Mouse (Mus musculus): ENCODE results near the gene Eps8l3. TPM values are rescaled to one million over a fixed set of nuclear protein-coding genes. Genes with fewer than 3 reads are reported as not detected.

The Eps8l3 gene
- polyA plus RNA-seq (2012; fragmentation: generic; extraction: Trizol), result not detected

- H3K4me2 ChIP-seq (ENCODE audit: low read depth), result no peak within 1 kb of the TSS
- no peak within 1 kb of the TSS for H3ac ChIP-seq (ENCODE audit: control insufficient read depth, insufficient read length)
Observed at GRCm38 (mm10) chr3:107877005-107877404, at the start of gene Eps8l3. Gene Eps8l3, plus strand, starts transcription at chr3:107877229.

GRCm38 (mm10) chr3:107827873-107828405 lies 49.1 kb upstream of the Eps8l3 start:
- Histone ChIP-seq H3K36me3 (ENCODE audit: control insufficient read depth, insufficient read depth) (no peaks in the 10 kb centered on the region), H3K27me3 (ENCODE audit: control insufficient read depth, insufficient read depth, insufficient read length) (no peaks in the 10 kb centered on the region), H3K4me3 (no peak overlapping the region), H3K79me2 (ENCODE audit: control insufficient read depth, insufficient read depth) (no peaks in the 10 kb centered on the region), H3ac (ENCODE audit: control insufficient read depth, insufficient read length) (no peak overlapping the region), H3K4me2 (ENCODE audit: low read depth) (peak overlapping the region; percentile 72)
- TF ChIP-seq MYOD1 (IDR thresholded peaks at IDR 0.05; ENCODE audit: control insufficient read depth in 1 of 3, insufficient read length in 2 of 3, low read depth in 2 of 3) (no peak), USF1 (IDR thresholded peaks at IDR 0.05; ENCODE audit: low read depth) (no peak), POLR2A (IDR thresholded peaks at IDR 0.05; ENCODE audit: insufficient read length, low read depth) (no peak), REST (IDR thresholded peaks at IDR 0.05; ENCODE audit: insufficient read depth, insufficient read length) (no peak), MYOG (IDR thresholded peaks at IDR 0.05; ENCODE audit: control insufficient read depth in 1 of 3, insufficient read depth in 1 of 3, insufficient read length in 2 of 3, low read depth in 2 of 3) (no peak), MAX (IDR thresholded peaks at IDR 0.05; ENCODE audit: low read depth) (no peak), POLR2AphosphoS2 (IDR thresholded peaks at IDR 0.05; ENCODE audit: insufficient read length, low read depth) (no peak), E2F4 (IDR thresholded peaks at IDR 0.05; ENCODE audit: insufficient read depth) (no peak), TCF3 (IDR thresholded peaks at IDR 0.05; ENCODE audit: insufficient read length, low read depth) (no peak), CEBPB (IDR thresholded peaks at IDR 0.05; ENCODE audit: insufficient read depth, poor library complexity, severe bottlenecking) (no peak), TCF12 (IDR thresholded peaks at IDR 0.05; ENCODE audit: insufficient read depth, poor library complexity, severe bottlenecking) (no peak), SRF (IDR thresholded peaks at IDR 0.05; ENCODE audit: control insufficient read depth, insufficient read length, low read depth) (no peak)

More at GRCm38 (mm10) chr3:107877005-107877404, at the start of gene Eps8l3:
- Histone ChIP-seq H3K4me3 (no peak within 1 kb of the TSS), H3K36me3 (ENCODE audit: control insufficient read depth, insufficient read depth) (no peaks in the 10 kb centered on the region), H3K27me3 (ENCODE audit: control insufficient read depth, insufficient read depth, insufficient read length) (no peaks in the 10 kb centered on the region), H3K79me2 (ENCODE audit: control insufficient read depth, insufficient read depth) (no peaks in the 10 kb centered on the region)
- TF ChIP-seq TCF12 (IDR thresholded peaks at IDR 0.05; ENCODE audit: insufficient read depth, poor library complexity, severe bottlenecking) (no peak), MAX (IDR thresholded peaks at IDR 0.05; ENCODE audit: low read depth) (no peak), POLR2A (IDR thresholded peaks at IDR 0.05; ENCODE audit: insufficient read length, low read depth) (no peak), CEBPB (IDR thresholded peaks at IDR 0.05; ENCODE audit: insufficient read depth, poor library complexity, severe bottlenecking) (no peak)

DNA sequence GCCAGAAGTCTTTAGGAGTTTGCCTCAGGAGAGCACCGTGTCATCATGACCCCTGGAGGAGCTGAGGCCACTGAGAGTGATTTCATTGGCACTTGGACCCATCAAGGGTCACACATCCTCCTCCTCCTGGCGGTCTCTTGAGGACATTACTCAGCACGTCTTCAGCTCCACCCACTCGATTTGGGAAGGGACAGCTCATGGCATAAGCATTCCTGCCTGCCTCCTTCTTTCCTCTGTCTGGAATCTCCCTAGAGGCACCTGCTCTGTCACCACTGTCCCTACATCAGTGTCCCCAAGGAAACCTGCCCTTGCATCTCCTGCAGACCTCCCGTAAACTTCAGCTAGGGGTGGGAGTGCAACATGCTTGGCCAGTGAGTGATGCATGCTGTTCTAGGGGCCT lies 48.5 kb upstream of the Eps8l3 start:
- Histone ChIP-seq H3K79me2 (ENCODE audit: control insufficient read depth, insufficient read depth) (no peaks in the 10 kb centered on the region), H3K4me2 (ENCODE audit: low read depth) (peak overlapping the region; percentile 72), H3K4me3 (no peak overlapping the region), H3K27me3 (ENCODE audit: control insufficient read depth, insufficient read depth, insufficient read length) (no peaks in the 10 kb centered on the region), H3K36me3 (ENCODE audit: control insufficient read depth, insufficient read depth) (no peaks in the 10 kb centered on the region), H3ac (ENCODE audit: control insufficient read depth, insufficient read length) (no peak overlapping the region)
- TF ChIP-seq MYOD1 (IDR thresholded peaks at IDR 0.05; ENCODE audit: control insufficient read depth in 1 of 3, insufficient read length in 2 of 3, low read depth in 2 of 3) (peak in 1 of 3 experiments; percentile 54), POLR2AphosphoS2 (IDR thresholded peaks at IDR 0.05; ENCODE audit: insufficient read length, low read depth) (no peak), POLR2A (IDR thresholded peaks at IDR 0.05; ENCODE audit: insufficient read length, low read depth) (no peak)

- H3K36me3 ChIP-seq (ENCODE audit: control insufficient read depth, insufficient read depth), result no peaks in the 10 kb centered on the region
- H3K79me2 ChIP-seq (ENCODE audit: control insufficient read depth, insufficient read depth), result no peaks in the 10 kb centered on the region
- no peak overlapping the region for H3K4me3 ChIP-seq
- H3K27me3 ChIP-seq (ENCODE audit: control insufficient read depth, insufficient read depth, insufficient read length), result no peaks in the 10 kb centered on the region
- H3ac ChIP-seq (ENCODE audit: control insufficient read depth, insufficient read length), result no peak overlapping the region
- TF ChIP-seq TCF3 (IDR thresholded peaks at IDR 0.05; ENCODE audit: insufficient read length, low read depth) (no peak), USF1 (IDR thresholded peaks at IDR 0.05; ENCODE audit: low read depth) (no peak), E2F4 (IDR thresholded peaks at IDR 0.05; ENCODE audit: insufficient read depth) (no peak), MAX (IDR thresholded peaks at IDR 0.05; ENCODE audit: low read depth) (no peak), MYOG (IDR thresholded peaks at IDR 0.05; ENCODE audit: control insufficient read depth in 1 of 3, insufficient read depth in 1 of 3, insufficient read length in 2 of 3, low read depth in 2 of 3) (no peak), POLR2A (IDR thresholded peaks at IDR 0.05; ENCODE audit: insufficient read length, low read depth) (no peak), REST (IDR thresholded peaks at IDR 0.05; ENCODE audit: insufficient read depth, insufficient read length) (no peak), SRF (IDR thresholded peaks at IDR 0.05; ENCODE audit: control insufficient read depth, insufficient read length, low read depth) (no peak), POLR2AphosphoS2 (IDR thresholded peaks at IDR 0.05; ENCODE audit: insufficient read length, low read depth) (no peak), TCF12 (IDR thresholded peaks at IDR 0.05; ENCODE audit: insufficient read depth, poor library complexity, severe bottlenecking) (no peak), CEBPB (IDR thresholded peaks at IDR 0.05; ENCODE audit: insufficient read depth, poor library complexity, severe bottlenecking) (no peak), MYOD1 (IDR thresholded peaks at IDR 0.05; ENCODE audit: control insufficient read depth in 1 of 3, insufficient read length in 2 of 3, low read depth in 2 of 3) (no peak)
- H3K4me2 ChIP-seq (ENCODE audit: low read depth), result peak overlapping the region; percentile 72
Observed at GRCm38 (mm10) chr3:107828997-107829396, 48.0 kb upstream of the Eps8l3 start.

- no peaks in the 10 kb centered on the region for H3K79me2 ChIP-seq (ENCODE audit: control insufficient read depth, insufficient read depth)
- TF ChIP-seq MYOG (IDR thresholded peaks at IDR 0.05; ENCODE audit: control insufficient read depth in 1 of 3, insufficient read depth in 1 of 3, insufficient read length in 2 of 3, low read depth in 2 of 3) (peak; percentile 6 to 89 (median 65)), USF1 (IDR thresholded peaks at IDR 0.05; ENCODE audit: low read depth) (no peak), POLR2A (IDR thresholded peaks at IDR 0.05; ENCODE audit: insufficient read length, low read depth) (peak; percentile 19), TCF12 (IDR thresholded peaks at IDR 0.05; ENCODE audit: insufficient read depth, poor library complexity, severe bottlenecking) (peak; percentile 48), MAX (IDR thresholded peaks at IDR 0.05; ENCODE audit: low read depth) (no peak), SRF (IDR thresholded peaks at IDR 0.05; ENCODE audit: control insufficient read depth, insufficient read length, low read depth) (no peak), E2F4 (IDR thresholded peaks at IDR 0.05; ENCODE audit: insufficient read depth) (no peak), POLR2AphosphoS2 (IDR thresholded peaks at IDR 0.05; ENCODE audit: insufficient read length, low read depth) (no peak), MYOD1 (IDR thresholded peaks at IDR 0.05; ENCODE audit: control insufficient read depth in 1 of 3, insufficient read length in 2 of 3, low read depth in 2 of 3) (peak; percentile 59 to 92 (median 83)), REST (IDR thresholded peaks at IDR 0.05; ENCODE audit: insufficient read depth, insufficient read length) (no peak), TCF3 (IDR thresholded peaks at IDR 0.05; ENCODE audit: insufficient read length, low read depth) (peak; percentile 77), CEBPB (IDR thresholded peaks at IDR 0.05; ENCODE audit: insufficient read depth, poor library complexity, severe bottlenecking) (peak; percentile 85)
- no peak overlapping the region for H3K4me3 ChIP-seq
- peak overlapping the region; percentile 72 for H3K4me2 ChIP-seq (ENCODE audit: low read depth)
- H3K36me3 ChIP-seq (ENCODE audit: control insufficient read depth, insufficient read depth), result no peaks in the 10 kb centered on the region
- H3ac ChIP-seq (ENCODE audit: control insufficient read depth, insufficient read length), result no peak overlapping the region
- no peaks in the 10 kb centered on the region for H3K27me3 ChIP-seq (ENCODE audit: control insufficient read depth, insufficient read depth, insufficient read length)
Observed at GRCm38 (mm10) chr3:107829625-107830024, 47.4 kb upstream of the Eps8l3 start.
